Mouse (Mus musculus) testis, adult 2 months (tissue): Measurements from ENCODE around the gene Ube2e1. TPM values are rescaled to one million over a fixed set of nuclear protein-coding genes. Genes with fewer than 3 reads are reported as not detected.
"Not testable (repeated sequence)": the region's sequence is repeated elsewhere in the genome, so short reads cannot be mapped to it uniquely, and the experiment has no call there.

Experiments
- H3K27ac ChIP-seq: fragments of 200-500 bp; 2 replicates; pipeline ENCODE4 v1.5.1; 2012; ENCODE audit warnings: low read depth, low read length; ENCODE audit not compliant: control insufficient read depth, insufficient read depth
- H3K27me3 ChIP-seq: fragments of 200-500 bp; 2 replicates; pipeline ENCODE4 v1.6.1; 2012; ENCODE audit warnings: mild to moderate bottlenecking, low read length, moderate library complexity; ENCODE audit not compliant: control insufficient read depth, insufficient read depth
- H3K36me3 ChIP-seq: fragments of 200-500 bp; 2 replicates; pipeline ENCODE4 v1.6.1; 2012; ENCODE audit warnings: mild to moderate bottlenecking, low read length; ENCODE audit not compliant: control insufficient read depth, insufficient read depth
- H3K4me1 ChIP-seq: fragments of 200-500 bp; 2 replicates; pipeline ENCODE4 v1.6.1; 2012; ENCODE audit warnings: low read length; ENCODE audit not compliant: control insufficient read depth, insufficient read depth
- H3K4me3 ChIP-seq: fragments of 200-500 bp; 2 replicates; pipeline ENCODE4 v1.5.1; 2012; ENCODE audit warnings: low read depth, mild to moderate bottlenecking, low read length, moderate library complexity, mixed read lengths; ENCODE audit not compliant: control insufficient read depth
- CTCF ChIP-seq: fragments of 200-500 bp; IDR thresholded peaks from 2 replicates; pipeline ENCODE4 v1.5.1; 2012; ENCODE audit warnings: low read depth, mild to moderate bottlenecking, inconsistent platforms, low read length, moderate library complexity; ENCODE audit not compliant: control insufficient read depth, insufficient read depth, insufficient replicate concordance
- POLR2A ChIP-seq: fragments of 200-500 bp; IDR thresholded peaks from 2 replicates; pipeline ENCODE4 v1.6.1; 2012; ENCODE audit warnings: low read depth, mild to moderate bottlenecking, inconsistent platforms, low read length, moderate library complexity; ENCODE audit not compliant: control insufficient read depth
- polyA plus RNA-seq: library from polyadenylated mRNA; depleted of rRNA; stranded (reverse); fragments of >200 nt; gene quantifications from 2 replicates; pipeline ENCODE4 v1.2.3, GENCODE M21; 2012

Ube2e1 gene
- polyA plus RNA-seq, 1 experiment = 27.3 TPM

DNA sequence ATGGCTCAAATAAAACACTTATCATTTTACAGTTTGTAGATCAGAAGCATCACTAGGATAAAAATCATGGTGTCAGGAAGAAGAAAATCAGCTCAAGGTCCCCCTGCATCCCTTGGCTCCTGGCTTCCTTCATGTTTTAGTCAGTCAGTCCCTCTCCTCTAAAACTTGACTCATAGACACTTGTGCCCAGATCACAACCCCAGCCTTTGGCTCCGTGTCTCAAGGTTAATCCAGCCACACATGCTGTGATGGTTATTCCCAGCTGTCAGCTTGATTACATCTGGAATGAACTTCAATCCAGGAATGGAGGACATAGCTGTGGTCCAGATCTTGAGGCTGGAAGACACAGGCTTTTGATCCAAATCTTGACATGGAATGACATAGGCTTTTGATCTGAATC is 57.1 kb downstream of the Ube2e1 start:
- TF ChIP-seq CTCF (no peak), POLR2A (no peak)
- H3K27ac ChIP-seq = no peak overlapping the region

DNA sequence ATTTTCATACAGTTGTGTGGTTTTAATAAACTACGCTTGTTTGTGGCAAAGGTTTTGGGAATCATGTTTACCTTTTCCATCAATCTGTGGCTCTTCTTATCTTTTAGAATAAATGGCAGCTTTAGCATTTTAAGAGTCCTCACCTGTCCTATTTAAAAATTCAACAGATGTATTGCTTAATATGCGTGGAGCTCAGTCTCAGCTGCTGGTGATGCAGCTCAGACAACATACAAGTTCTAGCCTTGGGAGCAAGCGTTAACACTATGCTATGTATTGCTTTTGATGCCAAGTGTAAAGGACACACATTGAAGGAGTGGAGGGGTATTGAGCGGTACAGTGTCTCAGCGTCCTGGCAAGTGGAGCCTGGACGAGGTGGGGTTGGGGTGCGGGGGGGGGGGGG is 60.0 kb downstream of the Ube2e1 start:
- TF ChIP-seq CTCF = no peak
- no peak for TF ChIP-seq POLR2A
- Histone ChIP-seq H3K36me3 (no peaks in the 10 kb centered on the region; the same call in 1 of the 2 replicates), H3K4me3 (no peak overlapping the region; the same call in 1 of the 2 replicates), H3K27ac (no peak overlapping the region), H3K27me3 (no peaks in the 10 kb centered on the region), H3K4me1 (peaks cover 4% of the 10 kb centered on the region)

More for the DNA sequence above, 57.1 kb downstream of the Ube2e1 start:
- Histone ChIP-seq H3K27me3 (no peaks in the 10 kb centered on the region), H3K36me3 (peaks cover 2% of the 10 kb centered on the region), H3K4me1 (peaks cover 4% of the 10 kb centered on the region), H3K4me3 (no peak overlapping the region)

DNA sequence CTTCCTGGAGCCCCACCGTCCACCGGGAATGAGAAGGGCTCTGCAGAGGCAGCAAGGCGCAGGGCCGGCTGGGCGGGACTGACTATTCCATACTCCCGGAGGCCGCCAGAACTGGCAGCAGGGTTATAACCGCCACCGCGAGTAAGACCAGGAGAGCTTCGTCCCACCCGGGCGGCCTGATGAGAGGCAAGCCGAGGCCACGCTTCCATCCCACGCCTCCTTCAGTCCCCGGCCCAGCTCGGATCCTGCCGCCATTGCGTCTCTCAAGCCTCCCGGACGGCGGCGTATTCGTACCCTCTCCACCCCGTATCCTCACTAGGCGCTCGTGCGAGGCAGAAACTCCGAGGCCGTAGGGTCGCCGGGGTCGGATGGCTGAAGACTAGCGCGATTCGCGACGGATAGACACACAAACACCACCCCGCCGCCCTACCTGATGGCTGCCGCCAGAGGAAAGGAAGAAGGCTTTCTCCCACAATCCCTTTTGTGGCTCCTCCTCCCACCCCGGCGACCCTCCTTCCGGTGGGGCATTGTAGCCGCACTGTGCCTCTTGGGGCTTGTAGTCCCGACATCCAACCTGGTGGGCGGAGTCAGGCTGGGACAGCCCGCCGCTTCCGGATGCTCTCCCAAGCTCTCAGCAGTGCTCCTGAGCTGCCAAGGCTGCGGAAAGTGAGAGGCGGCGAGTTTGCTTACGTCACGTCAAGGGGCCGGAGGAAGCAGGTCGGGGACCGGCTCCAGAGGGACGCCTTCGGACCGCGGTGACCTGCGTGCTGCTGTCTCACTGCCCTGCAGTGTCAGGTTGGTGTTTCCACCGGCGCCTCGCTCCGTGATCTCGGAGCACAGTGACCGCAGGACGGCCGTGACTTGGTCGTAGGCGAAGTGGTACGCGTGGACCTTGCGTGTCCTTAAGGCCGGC is 60.9 kb downstream of the Ube2e1 start, which contains the start of the genes Nkiras1 and Rpl15:
Gene Nkiras1 (plus strand): TSS at position 608 of the 913 bp plus-strand sequence.
Gene Rpl15 (minus strand): TSS at position 863 of the 913 bp plus-strand sequence.
- peak within 1 kb of the TSS; percentile 91 for H3K4me3 ChIP-seq
- TF ChIP-seq CTCF (no peak), POLR2A (peak; percentile 89; the same call in 1 of the 2 replicates)
- H3K27ac ChIP-seq = peak within 1 kb of the TSS; percentile 87
- H3K36me3 ChIP-seq = no peaks in the 10 kb centered on the region; the same call in 1 of the 2 replicates
- no peaks in the 10 kb centered on the region for H3K27me3 ChIP-seq
- H3K4me1 ChIP-seq = peaks cover 4% of the 10 kb centered on the region

DNA sequence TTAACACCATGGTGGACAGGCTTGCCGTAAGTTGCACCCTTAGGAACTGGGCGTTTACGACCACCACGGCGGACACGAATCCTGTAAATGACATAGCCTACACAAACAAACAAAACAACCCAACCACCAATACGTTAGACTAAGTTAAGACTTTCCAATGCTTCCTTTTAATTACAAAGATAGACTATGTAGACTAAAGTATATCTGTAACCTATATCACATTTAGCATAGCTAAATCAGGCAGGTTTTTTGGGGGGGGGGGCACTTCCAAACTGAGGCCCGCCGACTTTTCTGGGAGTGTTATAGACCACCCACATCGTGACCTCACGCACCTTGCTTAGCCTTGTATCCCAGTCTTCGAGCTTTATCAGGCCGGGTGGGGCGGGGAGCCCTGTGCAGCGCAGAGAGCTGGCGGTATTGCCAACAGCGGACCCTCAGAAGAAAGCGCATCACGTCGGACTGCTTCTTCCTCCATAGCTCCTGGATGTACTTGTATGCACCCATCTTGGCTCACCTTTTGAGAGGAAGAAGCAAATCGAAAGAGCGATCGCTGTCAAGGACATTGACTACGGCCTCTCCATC is 61.6 kb downstream of the Ube2e1 start:
- H3K4me1 ChIP-seq, H3K36me3 ChIP-seq, H3K27me3 ChIP-seq: not testable (repeated sequence)
- H3K4me3 ChIP-seq = peak overlapping the region; percentile 91
- peak overlapping the region; percentile 83 for H3K27ac ChIP-seq

DNA sequence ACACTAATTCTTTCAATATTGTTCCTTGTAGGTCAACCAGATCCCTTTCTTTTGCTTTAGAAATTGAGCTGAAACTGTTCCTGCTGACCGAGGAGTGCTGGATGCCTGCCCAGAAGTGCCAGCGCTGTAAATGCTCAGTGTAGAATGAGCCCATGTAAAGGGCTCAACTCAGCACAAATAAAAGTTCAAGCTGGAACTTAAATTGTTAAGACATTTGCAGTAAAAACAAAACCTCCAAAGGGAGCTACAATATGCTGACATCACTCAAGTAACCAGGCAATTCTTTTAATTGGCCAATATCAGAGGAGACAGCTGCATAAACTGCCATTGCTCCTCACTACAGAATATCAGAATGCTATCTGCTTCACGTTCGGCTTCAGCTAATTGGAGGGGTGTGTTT is 68.2 kb downstream of the Ube2e1 start:
- no peaks in the 10 kb centered on the region for H3K4me1 ChIP-seq
- no peak overlapping the region for H3K4me3 ChIP-seq
- H3K36me3 ChIP-seq = no peaks in the 10 kb centered on the region; the same call in 1 of the 2 replicates
- H3K27ac ChIP-seq = no peak overlapping the region
- H3K27me3 ChIP-seq = no peaks in the 10 kb centered on the region
- no peak for TF ChIP-seq POLR2A
- no peak for TF ChIP-seq CTCF

DNA sequence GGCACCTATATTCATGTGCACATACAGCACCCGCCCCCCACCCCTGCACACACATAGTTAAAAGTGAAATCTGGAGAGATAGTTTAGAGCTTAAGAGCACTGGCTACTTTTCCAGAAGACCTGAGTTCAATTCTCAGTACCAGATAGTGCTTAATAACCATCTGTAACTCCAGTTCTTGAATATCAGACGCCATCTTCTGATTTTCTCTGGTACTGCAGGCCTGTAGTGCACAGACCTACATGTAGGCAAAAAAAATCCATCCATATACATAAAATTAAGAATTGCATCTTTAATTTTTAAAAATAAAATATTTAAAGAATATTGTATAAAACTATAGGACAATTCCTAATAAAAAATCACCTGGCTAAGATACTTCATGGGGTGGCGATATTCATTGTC is 70.5 kb downstream of the Ube2e1 start:
- Histone ChIP-seq H3K27ac (no peak overlapping the region), H3K4me1 (no peaks in the 10 kb centered on the region), H3K36me3 (no peaks in the 10 kb centered on the region), H3K4me3 (no peak overlapping the region), H3K27me3 (no peaks in the 10 kb centered on the region)
- TF ChIP-seq POLR2A (no peak), CTCF (no peak)

DNA sequence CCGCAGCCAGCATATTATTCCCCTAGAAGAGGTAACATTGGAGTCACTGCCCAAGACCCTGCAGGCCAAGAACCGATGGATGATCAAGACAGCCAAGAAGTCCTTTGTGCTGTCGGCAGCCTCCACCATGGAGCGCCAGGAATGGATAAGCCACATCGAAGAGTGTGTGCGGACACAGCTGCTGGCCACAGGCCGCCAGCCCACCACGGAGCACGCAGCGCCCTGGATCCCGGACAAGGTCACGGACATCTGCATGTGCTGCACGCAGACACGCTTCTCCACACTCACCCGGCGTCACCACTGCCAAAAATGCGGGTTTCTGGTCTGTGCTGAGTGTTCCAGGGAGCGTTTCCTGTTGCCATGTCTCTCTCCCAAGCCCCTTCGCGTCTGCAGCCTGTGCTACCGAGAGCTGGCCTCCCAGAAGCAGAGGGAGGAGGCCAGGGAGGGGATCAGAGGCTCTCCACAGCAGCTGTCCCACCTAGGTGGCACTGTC is 89.0 kb downstream of the Ube2e1 start:
- no peaks in the 10 kb centered on the region for H3K36me3 ChIP-seq
- no peaks in the 10 kb centered on the region for H3K27me3 ChIP-seq
- H3K27ac ChIP-seq = no peak overlapping the region
- no peak overlapping the region for H3K4me3 ChIP-seq
- TF ChIP-seq CTCF (no peak), POLR2A (no peak)
- H3K4me1 ChIP-seq = peaks cover 4% of the 10 kb centered on the region
